Mouse (Mus musculus) erythroblast, adult 5-6 weeks (primary cell): ENCODE measurements around the gene Sos1. TPM values are rescaled to one million over a fixed set of nuclear protein-coding genes. Genes with fewer than 3 reads are reported as not detected.

Experiments used
- total RNA-seq, 2 experiments: library from RNA; stranded (forward) in 1 of 2; stranded (reverse) in 1 of 2; fragments of 150-400 nt in 1 of 2; fragments of 200-764, 138-1000 nt in 1 of 2; gene quantifications; 2 replicates each; pipeline versions ENCODE4 v1.2.3 to v1.2.4; 2015 to 2017; ENCODE audit warnings: low replicate concordance in 2 of 2

Sos1 gene
- total RNA-seq, 2 experiments from 2014 or later = 4.1 to 6.5 TPM

Other genes starting within 250 kb of the Sos1 start
- not detected in 2 replicates for gene Morn2, start 190.2 kb downstream of the Sos1 start, total RNA-seq (2015; ENCODE audit: low replicate concordance)
- gene Morn2, start 190.2 kb downstream of the Sos1 start, total RNA-seq (2017; ENCODE audit: low replicate concordance) = 3.3 TPM in 1 of 2 replicates, not detected in the other
- gene Dhx57, start 190.0 kb downstream of the Sos1 start, total RNA-seq (2015; ENCODE audit: low replicate concordance) = 1.3 and 7.7 TPM in 2 replicates
- 2.0 and 2.4 TPM in 2 replicates for gene Dhx57, start 190.0 kb downstream of the Sos1 start, total RNA-seq (2017; ENCODE audit: low replicate concordance)
- not detected in 2 replicates for gene Arhgef33, start 173.0 kb downstream of the Sos1 start, total RNA-seq (2015; ENCODE audit: low replicate concordance)
- not detected in 2 replicates for gene Arhgef33, start 173.0 kb downstream of the Sos1 start, total RNA-seq (2017; ENCODE audit: low replicate concordance)
- not detected in 2 replicates for gene Gm10190, start 106.9 kb downstream of the Sos1 start, total RNA-seq (2015; ENCODE audit: low replicate concordance)
- gene Gm10190, start 106.9 kb downstream of the Sos1 start, total RNA-seq (2017; ENCODE audit: low replicate concordance) = not detected in 2 replicates
- not detected in 2 replicates for gene Cdkl4, start 97.4 kb upstream of the Sos1 start, total RNA-seq (2015; ENCODE audit: low replicate concordance)
- gene Cdkl4, start 97.4 kb upstream of the Sos1 start, total RNA-seq (2017; ENCODE audit: low replicate concordance) = 0.42 and 1.0 TPM in 2 replicates
- gene Map4k3, start 248.0 kb upstream of the Sos1 start, total RNA-seq (2015; ENCODE audit: low replicate concordance) = 0.38 and 1.3 TPM in 2 replicates
- 0.60 and 1.4 TPM in 2 replicates for gene Map4k3, start 248.0 kb upstream of the Sos1 start, total RNA-seq (2017; ENCODE audit: low replicate concordance)